Mouse (Mus musculus): Measurements from ENCODE around the gene Trap1a. TPM values are rescaled to one million over a fixed set of nuclear protein-coding genes. Genes with fewer than 3 reads are reported as not detected.

Trap1a gene
- polyA plus RNA-seq, 1 experiment from 2014 or later, result not detected

DNA sequence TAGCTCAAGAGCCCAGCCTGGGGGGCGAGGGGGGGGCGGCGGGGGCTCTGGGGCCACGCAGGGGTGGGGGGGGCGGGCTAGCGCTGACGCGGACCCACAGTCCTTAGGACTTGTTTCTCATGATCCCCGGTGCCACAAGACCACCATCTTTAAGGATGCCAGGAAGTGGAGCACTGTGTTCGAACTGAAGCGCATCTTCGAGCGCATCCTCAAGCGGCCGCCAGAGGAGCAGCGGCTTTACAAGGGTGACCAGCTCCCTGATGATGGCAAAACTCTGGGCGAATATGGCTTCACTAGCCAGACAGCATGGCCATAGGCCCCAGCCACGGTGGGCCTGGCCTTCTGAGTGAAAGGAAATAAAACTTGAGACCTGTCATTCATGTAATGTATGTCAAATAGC lies 24.9 kb downstream of the Trap1a start:
- Histone ChIP-seq H3K9ac (no peak overlapping the region), H3K36me3 (no peaks in the 10 kb centered on the region), H3K4me3 (no peak overlapping the region), H3K9me3 (replicated peaks) (no peaks in the 10 kb centered on the region), H3K4me2 (replicated peaks) (no peak overlapping the region), H3K27me3 (peaks cover 11% of the 10 kb centered on the region; the same call in 1 of the 2 replicates), H3K27ac (no peak overlapping the region), H3K4me1 (no peaks in the 10 kb centered on the region)
- ATAC-seq (ENCODE audit: low FRiP score), result no peak
- WGBS, result 76% methylated on average over 18 of the region's 18 CpGs

GRCm38 (mm10) chrX:139366837-139367528 lies 33.5 kb downstream of the Trap1a start:
- H3K9me3 ChIP-seq (replicated peaks), result no peaks in the 10 kb centered on the region
- H3K27me3 ChIP-seq, result no peaks in the 10 kb centered on the region
- H3K4me3 ChIP-seq, result no peak overlapping the region
- no peaks in the 10 kb centered on the region for H3K36me3 ChIP-seq
- H3K4me2 ChIP-seq (replicated peaks), result no peak overlapping the region
- H3K4me1 ChIP-seq, result no peaks in the 10 kb centered on the region
- no peak for ATAC-seq (ENCODE audit: low FRiP score)
- WGBS, result 86% methylated on average over 3 of the region's 3 CpGs
- no peak overlapping the region for H3K27ac ChIP-seq
- no peak overlapping the region for H3K9ac ChIP-seq

GRCm38 (mm10) chrX:139367529-139367908 lies 34.0 kb downstream of the Trap1a start:
- no peak for ATAC-seq (ENCODE audit: low FRiP score)
- no peaks in the 10 kb centered on the region for H3K9me3 ChIP-seq (replicated peaks)

GRCm38 (mm10) chrX:139369122-139369521 lies 35.6 kb downstream of the Trap1a start:
- no peaks in the 10 kb centered on the region for H3K27me3 ChIP-seq
- H3K9ac ChIP-seq, result no peak overlapping the region
- H3K36me3 ChIP-seq, result no peaks in the 10 kb centered on the region
- ATAC-seq (ENCODE audit: low FRiP score), result no peak
- no peak overlapping the region for H3K4me3 ChIP-seq
- WGBS, result 62% methylated on average over 4 of the region's 4 CpGs
- no peak overlapping the region for H3K27ac ChIP-seq
- H3K4me2 ChIP-seq (replicated peaks), result no peak overlapping the region
- H3K4me1 ChIP-seq, result no peaks in the 10 kb centered on the region
- no peaks in the 10 kb centered on the region for H3K9me3 ChIP-seq (replicated peaks)

More at GRCm38 (mm10) chrX:139367529-139367908, 34.0 kb downstream of the Trap1a start:
- Histone ChIP-seq H3K27ac (no peak overlapping the region), H3K4me1 (no peaks in the 10 kb centered on the region), H3K9ac (no peak overlapping the region), H3K27me3 (no peaks in the 10 kb centered on the region), H3K4me3 (no peak overlapping the region), H3K36me3 (no peaks in the 10 kb centered on the region), H3K4me2 (replicated peaks) (no peak overlapping the region)

DNA sequence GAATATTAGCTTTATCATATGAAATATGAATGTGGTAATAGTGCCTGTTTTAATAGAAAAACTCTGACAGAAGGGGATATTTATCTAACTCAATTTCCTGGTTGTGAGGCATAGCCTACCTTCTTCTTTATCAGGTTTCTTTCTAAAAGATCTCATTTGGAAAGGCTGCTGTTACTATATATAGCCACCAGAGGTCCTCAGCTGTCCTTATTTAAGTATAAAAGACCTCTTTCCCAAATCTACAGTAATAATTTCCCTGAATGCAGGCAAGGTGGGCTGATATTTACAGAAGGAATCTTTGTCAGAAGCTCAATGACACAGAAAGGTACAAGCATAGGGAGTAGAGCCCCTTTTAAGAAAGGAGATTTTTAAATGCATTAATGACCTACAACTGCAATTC lies 39.2 kb downstream of the Trap1a start:
- Histone ChIP-seq H3K27me3 (no peaks in the 10 kb centered on the region), H3K4me1 (no peaks in the 10 kb centered on the region), H3K4me3 (no peak overlapping the region), H3K9me3 (replicated peaks) (no peaks in the 10 kb centered on the region), H3K36me3 (no peaks in the 10 kb centered on the region), H3K9ac (no peak overlapping the region), H3K27ac (no peak overlapping the region), H3K4me2 (replicated peaks) (no peak overlapping the region)
- no peak for ATAC-seq (ENCODE audit: low FRiP score)

Other genes with a start within 250 kb of the Trap1a start
- not detected in 2 replicates for gene Serpina7, start 248.4 kb upstream of the Trap1a start, polyA plus RNA-seq (2016; fragmentation: Nextera tagmentation; extraction: Ambion mirVana)
- not detected in 2 replicates for gene 4930513O06Rik, start 247.4 kb upstream of the Trap1a start, polyA plus RNA-seq (2016; fragmentation: Nextera tagmentation; extraction: Ambion mirVana)
- not detected in 2 replicates for gene 4933428M09Rik, start 154.5 kb upstream of the Trap1a start, polyA plus RNA-seq (2016; fragmentation: Nextera tagmentation; extraction: Ambion mirVana)
- 14.9 and 20.1 TPM in 2 replicates for gene Mum1l1, start 123.6 kb upstream of the Trap1a start, polyA plus RNA-seq (2016; fragmentation: Nextera tagmentation; extraction: Ambion mirVana)
- gene D330045A20Rik, start 146.7 kb downstream of the Trap1a start, polyA plus RNA-seq (2016; fragmentation: Nextera tagmentation; extraction: Ambion mirVana), result 1.4 and 1.5 TPM in 2 replicates
- 2.5 and 2.9 TPM in 2 replicates for gene Rnf128, start 229.6 kb downstream of the Trap1a start, polyA plus RNA-seq (2016; fragmentation: Nextera tagmentation; extraction: Ambion mirVana)